Mouse (Mus musculus) urinary bladder, postnatal 10 days (tissue): ENCODE measurements around the gene H2al2a.

Experiments used
- DNase-seq: peaks from one replicate; pipeline ENCODE4 v3.0.0; 2022; ENCODE audit warnings: low spot score

Gene H2al2a

GRCm38 (mm10) chr2:17996858-17997257 is at the start of gene H2al2a:
Gene H2al2a (minus strand): TSS chr2:17996958.
- no peak for DNase-seq

GRCm38 (mm10) chr2:18046186-18046585 is 49.4 kb upstream of the H2al2a start:
- no peak for DNase-seq

- no peak for DNase-seq
Measured at GRCm38 (mm10) chr2:18045781-18046181, 49.0 kb upstream of the H2al2a start.

GRCm38 (mm10) chr2:18045143-18045780 is 48.5 kb upstream of the H2al2a start:
- DNase-seq = no peak

- DNase-seq = no peak
Measured at GRCm38 (mm10) chr2:18041199-18041885, 44.6 kb upstream of the H2al2a start.

GRCm38 (mm10) chr2:18040347-18041160 is 43.8 kb upstream of the H2al2a start:
- no peak for DNase-seq

GRCm38 (mm10) chr2:18039566-18040290 is 43.0 kb upstream of the H2al2a start:
- no peak for DNase-seq

GRCm38 (mm10) chr2:18038895-18039371 is 42.2 kb upstream of the H2al2a start:
- DNase-seq = no peak

GRCm38 (mm10) chr2:18038141-18038752 is 41.5 kb upstream of the H2al2a start:
- DNase-seq = no peak

- no peak for DNase-seq
Measured at GRCm38 (mm10) chr2:18037491-18037890, 40.7 kb upstream of the H2al2a start, which contains the start of gene A930004D18Rik. Gene A930004D18Rik (minus strand): TSS chr2:18037737.

GRCm38 (mm10) chr2:18034371-18035250 is 37.9 kb upstream of the H2al2a start:
- DNase-seq = no peak

GRCm38 (mm10) chr2:18033166-18034108 is 36.7 kb upstream of the H2al2a start:
- DNase-seq = no peak

- DNase-seq = no peak
Measured at GRCm38 (mm10) chr2:18032538-18032895, 35.8 kb upstream of the H2al2a start.

- DNase-seq = no peak
Measured at GRCm38 (mm10) chr2:18031831-18032537, 35.2 kb upstream of the H2al2a start.

GRCm38 (mm10) chr2:18031271-18031821 is 34.6 kb upstream of the H2al2a start:
- DNase-seq = no peak

GRCm38 (mm10) chr2:18030581-18030980 is 33.8 kb upstream of the H2al2a start:
- no peak for DNase-seq

GRCm38 (mm10) chr2:18029656-18030055 is 32.9 kb upstream of the H2al2a start:
- no peak for DNase-seq
